ENCODE assay signal across 7 mouse cellular contexts in the genomic region with DNA sequence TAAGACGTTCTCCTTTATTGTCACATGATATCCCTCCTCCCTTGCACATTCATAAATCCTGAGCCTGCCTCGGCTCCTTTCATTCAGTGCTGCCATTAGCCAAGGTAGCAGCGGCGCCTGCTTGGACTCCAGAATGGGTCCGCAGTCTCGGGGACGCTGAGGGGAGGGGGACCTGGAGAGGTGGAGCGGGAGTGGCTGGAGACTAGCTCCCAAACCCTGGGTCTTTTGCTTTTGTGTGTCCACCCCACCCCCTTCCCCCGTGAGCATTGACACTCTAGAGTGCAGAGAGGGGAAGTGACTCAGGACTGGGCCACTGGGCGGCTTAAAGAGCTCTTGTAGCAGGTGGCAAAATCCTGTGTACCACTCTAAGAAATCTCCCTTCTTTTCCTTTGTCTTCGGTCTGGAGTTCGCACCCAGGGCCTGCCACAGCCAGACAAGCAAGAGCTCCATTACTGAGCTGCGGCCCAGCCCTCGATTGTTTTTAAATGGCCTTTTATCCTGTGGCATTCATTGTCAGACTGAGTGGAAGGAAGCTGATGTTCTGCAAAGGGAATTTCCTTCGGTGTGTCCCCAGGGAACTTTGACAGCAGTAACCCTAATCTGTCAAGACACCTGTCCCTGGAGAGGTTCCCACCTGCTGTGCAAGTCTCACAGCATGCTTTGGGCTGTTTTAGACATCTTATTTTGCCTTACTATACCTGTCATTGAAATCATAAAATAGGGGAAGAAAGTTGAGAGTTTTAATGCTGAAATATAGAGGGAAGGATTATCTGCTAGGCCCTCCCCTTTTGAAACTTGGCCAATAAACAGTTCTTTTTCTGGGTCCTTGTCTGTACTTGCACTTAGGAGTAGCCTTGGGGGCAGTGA. TPM values are rescaled to one million over a fixed set of nuclear protein-coding genes. Genes with fewer than 3 reads are reported as not detected.
DNase-seq lines count a peak whose midpoint lies in the region; ATAC-seq and TF ChIP-seq lines count a peak whose summit lies in the region.

No protein-coding gene starts in this region.

- peaks cover 37% of the 10 kb centered on the region for H3K4me1 ChIP-seq in bone marrow macrophage, adult 2 months (ENCODE audit: control insufficient read depth, insufficient read depth, low read length)
- H3K4me1 ChIP-seq in embryonic facial prominence, embryonic 15.5 days, result peaks cover 30% of the 10 kb centered on the region
- H3K4me1 ChIP-seq in heart, embryonic 13.5 days, result peaks cover 24% of the 10 kb centered on the region
- H3K4me1 ChIP-seq in kidney, embryonic 15.5 days, result peaks cover 39% of the 10 kb centered on the region

- H3K27ac ChIP-seq in bone marrow macrophage, adult 2 months (ENCODE audit: insufficient read depth, low read depth, low read length), result peak overlapping the region; percentile 88
- H3K27ac ChIP-seq in embryonic facial prominence, embryonic 15.5 days (replicated peaks), result peak overlapping the region; percentile 96
- peak overlapping the region; percentile 95 for H3K27ac ChIP-seq in heart, embryonic 13.5 days (replicated peaks)
- H3K27ac ChIP-seq in kidney, embryonic 15.5 days, result peak overlapping the region; percentile 96

- peak; percentile 70 for DNase-seq in MEL-GATA-1-ER (ENCODE audit: extremely low read depth, low read depth)
- peak; percentile 38 for DNase-seq in lung, postnatal 14 days
- DNase-seq in retina, postnatal 1 day, result peak; percentile 81

- H3K9ac ChIP-seq in embryonic facial prominence, embryonic 15.5 days, result peak overlapping the region; percentile 86
- peak overlapping the region; percentile 94 for H3K9ac ChIP-seq in heart, embryonic 13.5 days
- H3K9ac ChIP-seq in kidney, embryonic 15.5 days, result peak overlapping the region; percentile 91

- no peaks in the 10 kb centered on the region for H3K27me3 ChIP-seq in embryonic facial prominence, embryonic 15.5 days
- no peaks in the 10 kb centered on the region for H3K27me3 ChIP-seq in heart, embryonic 13.5 days (replicated peaks)
- H3K27me3 ChIP-seq in kidney, embryonic 15.5 days, result no peaks in the 10 kb centered on the region

- 7% methylated on average over 15 of the region's 15 CpGs for WGBS in embryonic facial prominence, embryonic 15.5 days
- 7% methylated on average over 15 of the region's 15 CpGs for WGBS in heart, embryonic 13.5 days
- WGBS in kidney, embryonic 15.5 days, result 2% methylated on average over 15 of the region's 15 CpGs

- 0 out of 2 replicates have a peak, but pooled peaks have one; percentile 1 for ATAC-seq in embryonic facial prominence, embryonic 15.5 days (ENCODE audit: insufficient number of reproducible peaks, low FRiP score, low TSS enrichment, low read depth)
- no peak for ATAC-seq in heart, embryonic 13.5 days (ENCODE audit: extremely low read depth, insufficient number of reproducible peaks, low FRiP score, low TSS enrichment)
- peak; percentile 33 for ATAC-seq in kidney, embryonic 15.5 days (replicated peaks; ENCODE audit: low FRiP score)

- H3K4me3 ChIP-seq in bone marrow macrophage, adult 2 months (ENCODE audit: insufficient read depth, low read length), result peak overlapping the region; percentile 73
- H3K4me3 ChIP-seq in embryonic facial prominence, embryonic 15.5 days (replicated peaks), result peak overlapping the region; percentile 94
- peak overlapping the region; percentile 92 for H3K4me3 ChIP-seq in heart, embryonic 13.5 days
- peak overlapping the region; percentile 92 for H3K4me3 ChIP-seq in kidney, embryonic 15.5 days (replicated peaks)

- H3K4me2 ChIP-seq in embryonic facial prominence, embryonic 15.5 days (replicated peaks), result peak overlapping the region; percentile 82
- H3K4me2 ChIP-seq in heart, embryonic 13.5 days, result peak overlapping the region; percentile 85
- H3K4me2 ChIP-seq in kidney, embryonic 15.5 days, result peak overlapping the region; percentile 87

- TF ChIP-seq POLR2A in bone marrow macrophage, adult 2 months (IDR thresholded peaks at IDR 0.05; ENCODE audit: borderline replicate concordance, low read depth, low read length), result no peak

- H3K9me3 ChIP-seq in embryonic facial prominence, embryonic 15.5 days (replicated peaks), result no peaks in the 10 kb centered on the region
- H3K9me3 ChIP-seq in heart, embryonic 13.5 days, result no peaks in the 10 kb centered on the region
- H3K9me3 ChIP-seq in kidney, embryonic 15.5 days (replicated peaks), result no peaks in the 10 kb centered on the region

- TF ChIP-seq CTCF in bone marrow macrophage, adult 2 months (IDR thresholded peaks at IDR 0.05; ENCODE audit: low read depth, low read length), result no peak

- no peaks in the 10 kb centered on the region for H3K36me3 ChIP-seq in embryonic facial prominence, embryonic 15.5 days
- no peaks in the 10 kb centered on the region for H3K36me3 ChIP-seq in heart, embryonic 13.5 days
- no peaks in the 10 kb centered on the region for H3K36me3 ChIP-seq in kidney, embryonic 15.5 days

RNA-seq across cellular contexts. Expression of a gene that starts 2.0 kb away (rescaled TPM):
- polyA plus RNA-seq in bone marrow macrophage, adult 2 months (2012; ENCODE audit: insufficient read depth, insufficient read length, missing spikeins), result 5.6 and 5.9 TPM in 2 replicates
- polyA plus RNA-seq in embryonic facial prominence, embryonic 15.5 days (2015; fragmentation: Nextera tagmentation; extraction: Ambion mirVana), result 8.5 and 9.7 TPM in 2 replicates
- 4.2 and 4.3 TPM in 2 replicates for polyA plus RNA-seq in heart, embryonic 13.5 days (2015; fragmentation: Nextera tagmentation; extraction: Ambion mirVana)
- 9.8 and 11.0 TPM in 2 replicates for polyA plus RNA-seq in kidney, embryonic 15.5 days (2015; fragmentation: Nextera tagmentation; extraction: Ambion mirVana)
